Mouse (Mus musculus) heart, postnatal 0 days (tissue): Measurements from ENCODE around the gene Runx1. TPM values are rescaled to one million over a fixed set of nuclear protein-coding genes. Genes with fewer than 3 reads are reported as not detected.

ENCODE experiments used
- ATAC-seq: fragments of 200-750 bp; cut with Nextera tagmentation; 2 replicates; pipeline ENCODE4 v1.8.0; 2017; ENCODE audit warnings: low read depth, moderate number of reproducible peaks, moderate library complexity; ENCODE audit not compliant: insufficient read depth
- DNase-seq: peaks from one replicate; pipeline ENCODE4 v3.0.0-alpha.2; 2016; ENCODE audit warnings: low spot score
- H3K27ac ChIP-seq: fragments of 300-500 bp; sonication (generic); 2 replicates; pipeline ENCODE4 v1.5.1; 2014; ENCODE audit warnings: low read depth, mild to moderate bottlenecking
- H3K27me3 ChIP-seq: fragments of 300-500 bp; sonication (generic); 2 replicates; pipeline ENCODE4 v1.6.1; 2014; ENCODE audit warnings: low read length, mixed read lengths; ENCODE audit not compliant: control insufficient read depth, insufficient read depth
- H3K36me3 ChIP-seq: fragments of 300-500 bp; sonication (generic); replicated peaks from 2 replicates; pipeline ENCODE4 v1.6.1; 2014; ENCODE audit warnings: low read length, mixed read lengths; ENCODE audit not compliant: control insufficient read depth, insufficient read depth
- H3K4me1 ChIP-seq: fragments of 300-500 bp; sonication (generic); 2 replicates; pipeline ENCODE4 v1.6.1; 2014; ENCODE audit warnings: antibody characterized with exemption; ENCODE audit not compliant: control insufficient read depth, insufficient read depth
- H3K4me2 ChIP-seq: fragments of 300-500 bp; sonication (generic); 2 replicates; pipeline ENCODE4 v1.6.1; 2014; ENCODE audit warnings: low read depth, mild to moderate bottlenecking, low read length, moderate library complexity
- H3K4me3 ChIP-seq: fragments of 300-500 bp; sonication (generic); 2 replicates; pipeline ENCODE4 v1.5.1; 2014; ENCODE audit warnings: low read depth, low read length
- H3K9ac ChIP-seq: fragments of 300-500 bp; sonication (generic); replicated peaks from 2 replicates; pipeline ENCODE4 v1.6.1; 2014; ENCODE audit warnings: low read depth, low read length, mixed read lengths
- H3K9me3 ChIP-seq: fragments of 300-500 bp; sonication (generic); replicated peaks from 2 replicates; pipeline ENCODE4 v1.6.1; 2016; ENCODE audit warnings: low read length; ENCODE audit not compliant: control insufficient read depth
- CTCF ChIP-seq: IDR thresholded peaks from 2 replicates; pipeline ENCODE4 v1.5.1; 2016; ENCODE audit warnings: antibody characterized with exemption, control low read depth, low read depth
- EP300 ChIP-seq: IDR thresholded peaks from 2 replicates; pipeline ENCODE4 v1.6.1; 2016; ENCODE audit warnings: antibody characterized with exemption, low read depth
- WGBS: fragments of 180-500 bp; shearing (Covaris S2); extraction: QIAGEN DNeasy Blood & Tissue Kit; methylation state at CpG from one replicate; pipeline ENCODE4 v1.1.7; 2014; 5-methylcytosine and 5-hydroxymethylcytosine counted together
- polyA plus RNA-seq: library from polyadenylated mRNA; unstranded; fragments of >200 nt; fragmentation: Nextera tagmentation; extraction: Ambion mirVana; gene quantifications from 2 replicates; pipeline ENCODE4 v1.2.1, GENCODE M21; 2015
- total RNA-seq: library from RNA; depleted of rRNA; stranded (reverse); fragments of >200 nt; gene quantifications from 2 replicates; pipeline ENCODE4 v1.2.3, GENCODE M21; 2014; ENCODE audit warnings: low replicate concordance

Gene Runx1
- total and polyA plus RNA-seq, 2 experiments from 2014 or later: 0.33 to 1.3 TPM

DNA sequence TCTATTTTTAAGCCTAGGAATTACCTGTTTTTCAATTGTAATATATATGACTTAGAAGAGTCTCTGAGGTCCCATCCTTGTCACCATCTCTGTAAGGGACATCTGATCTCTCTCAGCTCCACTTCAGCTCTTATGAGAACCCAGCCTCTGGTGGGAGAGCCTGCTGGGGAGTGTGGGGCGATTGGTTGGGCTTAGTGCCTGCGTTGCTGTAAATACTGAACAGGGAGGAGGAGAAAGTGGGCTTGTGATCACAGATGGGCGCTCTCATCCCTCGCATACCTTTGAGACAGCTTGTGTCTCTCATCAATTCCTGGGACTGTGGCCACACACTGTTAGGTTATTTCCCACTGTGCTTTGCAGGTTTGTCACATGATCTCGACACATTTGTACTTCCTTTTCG lies 35.3 kb downstream of the Runx1 start:
- H3K36me3 ChIP-seq: no peaks in the 10 kb centered on the region
- H3K4me3 ChIP-seq: no peak overlapping the region
- no peak overlapping the region for H3K9ac ChIP-seq
- no peak for DNase-seq
- H3K27me3 ChIP-seq: 0 out of 2 replicates have a peak, but pooled peaks cover 10% of the 10 kb centered on the region
- 72% methylated on average over 6 of the region's 6 CpGs for WGBS
- no peak overlapping the region for H3K27ac ChIP-seq
- H3K4me1 ChIP-seq: no peaks in the 10 kb centered on the region
- no peak overlapping the region for H3K4me2 ChIP-seq
- no peaks in the 10 kb centered on the region for H3K9me3 ChIP-seq
- TF ChIP-seq CTCF: no peak
- no peak for TF ChIP-seq EP300
- no peak for ATAC-seq

DNA sequence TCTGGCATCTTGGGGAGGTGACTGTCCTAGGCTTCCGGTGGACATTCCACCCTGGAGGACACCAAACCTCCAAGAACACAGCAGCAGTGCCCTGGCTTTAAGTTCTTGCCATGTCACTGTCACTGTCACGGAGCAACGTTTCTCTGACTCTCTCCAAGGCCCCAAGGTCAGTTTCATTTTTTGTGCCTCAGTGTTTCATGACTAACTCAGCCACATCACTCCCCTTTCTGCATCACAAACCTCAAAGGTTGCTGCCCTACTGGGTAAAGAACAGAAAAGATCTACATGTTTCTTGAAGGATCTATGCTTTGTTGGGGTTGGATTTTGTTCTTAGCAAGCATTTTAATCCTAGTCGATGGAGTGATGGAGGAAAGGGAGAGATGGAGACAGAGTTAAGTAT lies 36.1 kb downstream of the Runx1 start:
- TF ChIP-seq EP300: no peak
- no peak for TF ChIP-seq CTCF
- no peak for ATAC-seq
- no peak overlapping the region for H3K27ac ChIP-seq
- H3K9ac ChIP-seq: no peak overlapping the region
- H3K27me3 ChIP-seq: peaks cover 14% of the 10 kb centered on the region; the same call in 1 of the 2 replicates
- H3K9me3 ChIP-seq: no peaks in the 10 kb centered on the region
- H3K4me1 ChIP-seq: no peaks in the 10 kb centered on the region
- no peak for DNase-seq
- 73% methylated on average over 4 of the region's 4 CpGs for WGBS
- no peaks in the 10 kb centered on the region for H3K36me3 ChIP-seq
- no peak overlapping the region for H3K4me2 ChIP-seq
- no peak overlapping the region for H3K4me3 ChIP-seq

DNA sequence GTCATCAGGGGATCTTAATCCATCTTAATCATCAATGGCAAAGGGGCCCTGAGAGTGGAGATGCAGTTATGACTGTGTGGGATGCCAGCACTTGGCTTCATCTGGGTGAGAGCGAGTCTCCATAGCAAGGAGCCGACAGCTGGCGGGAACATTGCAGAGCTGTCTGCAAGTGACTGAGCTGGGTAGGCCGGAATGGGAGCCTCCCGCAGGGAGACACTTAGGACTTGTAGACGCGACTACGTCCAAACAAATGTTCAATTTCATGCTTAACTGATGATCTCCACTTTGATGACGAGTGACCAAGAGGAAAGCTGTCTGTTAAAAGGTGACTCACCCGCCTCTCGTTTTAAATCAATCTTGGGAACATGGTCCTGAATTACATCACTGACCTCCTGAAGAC lies 37.5 kb downstream of the Runx1 start:
- Histone ChIP-seq H3K9me3 (no peaks in the 10 kb centered on the region), H3K4me3 (no peak overlapping the region), H3K4me1 (peaks cover 9% of the 10 kb centered on the region; the same call in 1 of the 2 replicates), H3K27me3 (peaks cover 14% of the 10 kb centered on the region; the same call in 1 of the 2 replicates), H3K9ac (no peak overlapping the region), H3K4me2 (no peak overlapping the region), H3K36me3 (no peaks in the 10 kb centered on the region), H3K27ac (no peak overlapping the region)
- 40% methylated on average over 11 of the region's 11 CpGs for WGBS
- no peak for ATAC-seq
- DNase-seq: no peak
- no peak for TF ChIP-seq CTCF
- no peak for TF ChIP-seq EP300

- no peak overlapping the region for H3K4me3 ChIP-seq
- TF ChIP-seq CTCF (no peak), EP300 (no peak)
- no peak overlapping the region for H3K4me2 ChIP-seq
- H3K27me3 ChIP-seq: peaks cover 18% of the 10 kb centered on the region; the same call in 1 of the 2 replicates
- ATAC-seq (no peak), DNase-seq (no peak)
- WGBS: 44% methylated on average over 5 of the region's 5 CpGs
- H3K36me3 ChIP-seq: no peaks in the 10 kb centered on the region
- peaks cover 9% of the 10 kb centered on the region; the same call in 1 of the 2 replicates for H3K4me1 ChIP-seq
- no peak overlapping the region for H3K9ac ChIP-seq
- no peak overlapping the region for H3K27ac ChIP-seq
- H3K9me3 ChIP-seq: no peaks in the 10 kb centered on the region
Measured at GRCm38 (mm10) chr16:92786883-92787321, 39.0 kb downstream of the Runx1 start.

- no peak overlapping the region for H3K27ac ChIP-seq
- TF ChIP-seq CTCF (no peak), EP300 (no peak)
- H3K9me3 ChIP-seq: no peaks in the 10 kb centered on the region
- no peak for DNase-seq
- H3K27me3 ChIP-seq: peaks cover 18% of the 10 kb centered on the region; the same call in 1 of the 2 replicates
- no peaks in the 10 kb centered on the region for H3K36me3 ChIP-seq
- H3K4me1 ChIP-seq: peaks cover 9% of the 10 kb centered on the region; the same call in 1 of the 2 replicates
- H3K9ac ChIP-seq: no peak overlapping the region
- no peak for ATAC-seq
- no peak overlapping the region for H3K4me2 ChIP-seq
- 54% methylated on average over 6 of the region's 6 CpGs for WGBS
- H3K4me3 ChIP-seq: no peak overlapping the region
Measured at GRCm38 (mm10) chr16:92786276-92786882, 39.6 kb downstream of the Runx1 start.

DNA sequence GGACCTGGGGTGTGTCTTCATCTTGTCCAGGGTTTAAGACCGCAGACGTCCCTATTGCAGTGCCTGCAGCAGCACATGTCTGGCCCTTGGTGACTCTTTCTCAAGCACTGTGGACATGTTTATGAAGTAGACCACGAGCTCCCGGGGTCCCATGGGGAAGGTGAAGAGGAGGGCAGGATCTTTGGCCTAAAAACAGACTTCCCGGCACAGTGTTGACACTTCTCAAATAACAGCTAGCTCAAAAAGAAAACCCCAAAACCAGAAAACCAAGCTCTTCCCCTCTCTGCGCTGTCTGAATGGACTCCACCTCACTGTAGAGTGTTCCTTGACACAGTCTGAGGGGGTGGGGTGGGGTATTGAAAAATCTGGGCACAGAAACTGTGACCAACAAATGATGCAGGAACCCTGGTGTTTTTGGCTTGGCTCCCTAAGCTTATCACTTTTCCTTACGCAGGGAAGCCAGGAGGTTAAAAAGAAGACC lies 42.3 kb downstream of the Runx1 start:
- TF ChIP-seq EP300: no peak
- no peak for TF ChIP-seq CTCF
- Histone ChIP-seq H3K9me3 (no peaks in the 10 kb centered on the region), H3K4me1 (peaks cover 9% of the 10 kb centered on the region; the same call in 1 of the 2 replicates), H3K27me3 (peaks cover 20% of the 10 kb centered on the region; the same call in 1 of the 2 replicates), H3K27ac (no peak overlapping the region), H3K9ac (no peak overlapping the region), H3K4me2 (no peak overlapping the region), H3K4me3 (no peak overlapping the region), H3K36me3 (no peaks in the 10 kb centered on the region)
- WGBS: 27% methylated on average over 7 of the region's 7 CpGs
- peak; percentile 9 for DNase-seq
- ATAC-seq: no peak
